Mouse (Mus musculus): ENCODE results near the gene Pccb.
A peak's percentile ranks its signal among the peaks of the same experiment; 100 is the strongest.

GRCm38 (mm10) chr9:101076095-101076875 is 41.6 kb upstream of the Pccb start:
- TF ChIP-seq CTCF (IDR thresholded peaks at IDR 0.05; ENCODE audit: insufficient read depth, low read length): no peak
- TF ChIP-seq POLR2A (IDR thresholded peaks at IDR 0.05; ENCODE audit: borderline replicate concordance, extremely low read depth, low read depth, low read length): peak; percentile 26; the same call in 1 of the 2 replicates
